Mouse (Mus musculus): ENCODE results near the gene Nomo1. TPM values are rescaled to one million over a fixed set of nuclear protein-coding genes. Genes with fewer than 3 reads are reported as not detected.

Nomo1 gene
- 30.8 and 37.9 TPM in 2 replicates for polyA plus RNA-seq (2015; fragmentation: Nextera tagmentation; extraction: Ambion mirVana)

- no peaks in the 10 kb centered on the region for H3K36me3 ChIP-seq
- peak within 1 kb of the TSS; percentile 97 for H3K4me3 ChIP-seq
- no peaks in the 10 kb centered on the region for H3K9me3 ChIP-seq (replicated peaks)
- peak within 1 kb of the TSS; percentile 93 for H3K9ac ChIP-seq
- ATAC-seq (replicated peaks; ENCODE audit: insufficient number of reproducible peaks, insufficient read depth, low FRiP score, low read depth): peak; percentile 91
- H3K4me2 ChIP-seq: peak within 1 kb of the TSS; percentile 84
- H3K4me1 ChIP-seq (replicated peaks): peaks cover 16% of the 10 kb centered on the region
- WGBS: 5% methylated on average over 44 of the region's 44 CpGs
- H3K27ac ChIP-seq: no peak within 1 kb of the TSS
- no peaks in the 10 kb centered on the region for H3K27me3 ChIP-seq
Observed at GRCm38 (mm10) chr7:46033109-46033869, at the start of gene Nomo1. Gene Nomo1, plus strand, starts transcription at chr7:46033698.

- WGBS: 71% methylated on average over 6 of the region's 6 CpGs
- H3K4me1 ChIP-seq (replicated peaks): no peaks in the 10 kb centered on the region
Observed at GRCm38 (mm10) chr7:45986893-45987292, 46.6 kb upstream of the Nomo1 start.

GRCm38 (mm10) chr7:45988344-45988743, 45.2 kb upstream of the Nomo1 start:
- Histone ChIP-seq H3K4me2 (no peak overlapping the region), H3K27ac (no peak overlapping the region), H3K27me3 (peaks cover 4% of the 10 kb centered on the region; the same call in 1 of the 2 replicates), H3K9ac (no peak overlapping the region), H3K4me1 (replicated peaks) (no peaks in the 10 kb centered on the region), H3K9me3 (replicated peaks) (no peaks in the 10 kb centered on the region), H3K4me3 (no peak overlapping the region), H3K36me3 (no peaks in the 10 kb centered on the region)
- ATAC-seq (replicated peaks; ENCODE audit: insufficient number of reproducible peaks, insufficient read depth, low FRiP score, low read depth): no peak
- 78% methylated on average over 1 of the region's 1 CpGs for WGBS

More at GRCm38 (mm10) chr7:45986893-45987292, 46.6 kb upstream of the Nomo1 start:
- Histone ChIP-seq H3K4me2 (no peak overlapping the region), H3K4me3 (no peak overlapping the region), H3K27me3 (peaks cover 4% of the 10 kb centered on the region; the same call in 1 of the 2 replicates), H3K9ac (no peak overlapping the region), H3K27ac (no peak overlapping the region), H3K36me3 (no peaks in the 10 kb centered on the region), H3K9me3 (replicated peaks) (no peaks in the 10 kb centered on the region)
- ATAC-seq (replicated peaks; ENCODE audit: insufficient number of reproducible peaks, insufficient read depth, low FRiP score, low read depth): no peak

- Histone ChIP-seq H3K9ac (no peak overlapping the region), H3K27me3 (peaks cover 4% of the 10 kb centered on the region; the same call in 1 of the 2 replicates), H3K36me3 (no peaks in the 10 kb centered on the region), H3K9me3 (replicated peaks) (no peaks in the 10 kb centered on the region), H3K4me1 (replicated peaks) (no peaks in the 10 kb centered on the region), H3K4me2 (no peak overlapping the region), H3K4me3 (no peak overlapping the region), H3K27ac (no peak overlapping the region)
- WGBS: 76% methylated on average over 8 of the region's 8 CpGs
- ATAC-seq (replicated peaks; ENCODE audit: insufficient number of reproducible peaks, insufficient read depth, low FRiP score, low read depth): no peak
Observed at GRCm38 (mm10) chr7:45992470-45992869, 41.0 kb upstream of the Nomo1 start.

- Histone ChIP-seq H3K27ac (no peak overlapping the region), H3K27me3 (peaks cover 9% of the 10 kb centered on the region; the same call in 1 of the 2 replicates), H3K4me2 (no peak overlapping the region), H3K9me3 (replicated peaks) (no peaks in the 10 kb centered on the region), H3K36me3 (no peaks in the 10 kb centered on the region), H3K4me1 (replicated peaks) (no peaks in the 10 kb centered on the region), H3K9ac (no peak overlapping the region), H3K4me3 (no peak overlapping the region)
- 79% methylated on average over 4 of the region's 4 CpGs for whole genome bisulfite sequencing
- no peak for ATAC-seq (replicated peaks; ENCODE audit: insufficient number of reproducible peaks, insufficient read depth, low FRiP score, low read depth)
Observed at GRCm38 (mm10) chr7:46000577-46000976, 32.9 kb upstream of the Nomo1 start.

GRCm38 (mm10) chr7:46002748-46003147, 30.8 kb upstream of the Nomo1 start:
- Histone ChIP-seq H3K4me2 (no peak overlapping the region), H3K4me3 (no peak overlapping the region), H3K36me3 (no peaks in the 10 kb centered on the region), H3K27me3 (peaks cover 13% of the 10 kb centered on the region; the same call in 1 of the 2 replicates), H3K27ac (no peak overlapping the region), H3K9me3 (replicated peaks) (no peaks in the 10 kb centered on the region), H3K9ac (no peak overlapping the region), H3K4me1 (replicated peaks) (no peaks in the 10 kb centered on the region)
- 54% methylated on average over 4 of the region's 4 CpGs for WGBS
- no peak for ATAC-seq (replicated peaks; ENCODE audit: insufficient number of reproducible peaks, insufficient read depth, low FRiP score, low read depth)

GRCm38 (mm10) chr7:46009578-46009977, 23.9 kb upstream of the Nomo1 start:
- Histone ChIP-seq H3K4me3 (no peak overlapping the region), H3K27ac (no peak overlapping the region), H3K4me2 (no peak overlapping the region), H3K9ac (no peak overlapping the region), H3K36me3 (no peaks in the 10 kb centered on the region), H3K27me3 (peaks cover 13% of the 10 kb centered on the region; the same call in 1 of the 2 replicates), H3K9me3 (replicated peaks) (no peaks in the 10 kb centered on the region), H3K4me1 (replicated peaks) (no peaks in the 10 kb centered on the region)
- 15% methylated on average over 5 of the region's 5 CpGs for WGBS
- no peak for ATAC-seq (replicated peaks; ENCODE audit: insufficient number of reproducible peaks, insufficient read depth, low FRiP score, low read depth)

GRCm38 (mm10) chr7:46012121-46012520, 21.4 kb upstream of the Nomo1 start:
- Histone ChIP-seq H3K4me1 (replicated peaks) (no peaks in the 10 kb centered on the region), H3K27me3 (no peaks in the 10 kb centered on the region), H3K36me3 (no peaks in the 10 kb centered on the region), H3K4me2 (no peak overlapping the region), H3K4me3 (no peak overlapping the region), H3K27ac (no peak overlapping the region), H3K9ac (no peak overlapping the region), H3K9me3 (replicated peaks) (no peaks in the 10 kb centered on the region)
- ATAC-seq (replicated peaks; ENCODE audit: insufficient number of reproducible peaks, insufficient read depth, low FRiP score, low read depth): no peak

- no peaks in the 10 kb centered on the region for H3K36me3 ChIP-seq
- peak overlapping the region; percentile 8; the same call in 1 of the 2 replicates for H3K27ac ChIP-seq
- H3K4me1 ChIP-seq (replicated peaks): no peaks in the 10 kb centered on the region
- ATAC-seq (replicated peaks; ENCODE audit: insufficient number of reproducible peaks, insufficient read depth, low FRiP score, low read depth): no peak; the same call in 1 of the 2 replicates
- no peaks in the 10 kb centered on the region for H3K27me3 ChIP-seq
- H3K4me3 ChIP-seq: no peak overlapping the region
- WGBS: 23% methylated on average over 9 of the region's 9 CpGs
- H3K4me2 ChIP-seq: no peak overlapping the region
- no peaks in the 10 kb centered on the region for H3K9me3 ChIP-seq (replicated peaks)
- no peak overlapping the region for H3K9ac ChIP-seq
Observed at GRCm38 (mm10) chr7:46013266-46014010, 20.1 kb upstream of the Nomo1 start.

GRCm38 (mm10) chr7:46019594-46019993, 13.9 kb upstream of the Nomo1 start:
- H3K9ac ChIP-seq: no peak overlapping the region

GRCm38 (mm10) chr7:46021951-46022350, 11.5 kb upstream of the Nomo1 start:
- 25% methylated on average over 4 of the region's 4 CpGs for WGBS
- Histone ChIP-seq H3K4me1 (replicated peaks) (no peaks in the 10 kb centered on the region), H3K4me3 (no peak overlapping the region), H3K27me3 (no peaks in the 10 kb centered on the region), H3K36me3 (no peaks in the 10 kb centered on the region), H3K27ac (no peak overlapping the region), H3K9me3 (replicated peaks) (no peaks in the 10 kb centered on the region), H3K4me2 (no peak overlapping the region), H3K9ac (no peak overlapping the region)
- ATAC-seq (replicated peaks; ENCODE audit: insufficient number of reproducible peaks, insufficient read depth, low FRiP score, low read depth): no peak

More at GRCm38 (mm10) chr7:46019594-46019993, 13.9 kb upstream of the Nomo1 start:
- ATAC-seq (replicated peaks; ENCODE audit: insufficient number of reproducible peaks, insufficient read depth, low FRiP score, low read depth): no peak
- Histone ChIP-seq H3K27ac (no peak overlapping the region), H3K4me1 (replicated peaks) (no peaks in the 10 kb centered on the region), H3K36me3 (no peaks in the 10 kb centered on the region), H3K9me3 (replicated peaks) (no peaks in the 10 kb centered on the region), H3K27me3 (no peaks in the 10 kb centered on the region), H3K4me2 (no peak overlapping the region), H3K4me3 (no peak overlapping the region)
- 67% methylated on average over 3 of the region's 3 CpGs for WGBS
